Mouse (Mus musculus): ENCODE measurements at regions not wholly inside any gene's neighbourhood (a gene's known extent, or its start where the extent isn't known, plus 50 kb on each side); places are given as distances from the start of the nearest gene placed in this dataset.

DNA sequence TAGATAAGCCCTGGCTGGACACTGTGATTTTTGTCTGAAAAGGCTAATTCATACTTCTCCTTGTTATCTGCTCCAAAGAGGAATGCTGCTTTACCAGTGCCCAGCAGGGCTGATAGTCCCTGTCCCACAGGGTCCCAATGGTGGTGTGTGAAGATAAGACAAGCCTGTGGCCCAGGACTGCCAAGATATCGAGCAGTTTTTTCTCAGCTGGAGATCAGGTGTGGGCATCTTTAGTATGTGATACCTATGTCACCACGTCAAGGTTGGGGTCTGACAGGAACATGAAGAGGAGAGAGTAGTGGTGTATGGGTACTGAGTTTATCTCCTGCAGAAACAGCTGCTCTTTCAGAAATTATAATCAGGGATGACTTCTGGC, 682.0 kb downstream of the Kcnj2 start:
- TF ChIP-seq CTCF (IDR thresholded peaks at IDR 0.05; ENCODE audit: low read depth) (no peak), EP300 (IDR thresholded peaks at IDR 0.05; ENCODE audit: low read depth) (no peak)
- no peak for ATAC-seq (ENCODE audit: insufficient read depth, low read depth)
- H3K4me3 ChIP-seq (ENCODE audit: low read depth, low read length) = no peak overlapping the region
- H3K4me2 ChIP-seq (ENCODE audit: low read depth, low read length) = no peak overlapping the region
- H3K36me3 ChIP-seq (replicated peaks; ENCODE audit: control insufficient read depth, insufficient read depth, low read length) = no peaks in the 10 kb centered on the region
- no peak for DNase-seq (ENCODE audit: low spot score)
- no peaks in the 10 kb centered on the region for H3K27me3 ChIP-seq (ENCODE audit: control insufficient read depth, insufficient read depth, low read length)
- H3K9me3 ChIP-seq (replicated peaks; ENCODE audit: control insufficient read depth, low read length) = no peaks in the 10 kb centered on the region
- 14% methylated on average over 2 of the region's 2 CpGs for WGBS
- no peaks in the 10 kb centered on the region for H3K4me1 ChIP-seq (ENCODE audit: control insufficient read depth, insufficient read depth)
- no peak overlapping the region for H3K27ac ChIP-seq (ENCODE audit: low read depth)
- H3K9ac ChIP-seq (replicated peaks; ENCODE audit: low read depth, low read length) = no peak overlapping the region

DNA sequence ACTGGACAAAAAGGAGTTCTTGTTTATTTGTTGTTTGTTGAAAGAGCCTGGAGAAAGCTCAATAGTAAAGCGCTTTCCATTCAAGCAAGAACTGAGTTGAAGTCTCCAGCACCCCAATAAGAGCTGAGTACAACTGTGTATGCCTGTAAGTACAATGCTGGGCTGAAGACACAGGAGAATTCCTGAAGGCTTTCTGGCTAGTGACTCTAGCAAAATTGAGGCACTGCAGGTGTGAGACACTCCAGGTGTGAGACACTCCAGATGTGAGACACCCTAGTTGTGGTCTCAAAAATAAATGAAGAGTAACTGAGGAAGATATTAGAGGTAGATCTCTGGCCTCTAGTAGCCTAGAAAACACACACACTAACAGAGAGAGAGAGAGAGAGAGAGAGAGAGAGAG, 682.5 kb downstream of the Kcnj2 start:
- H3K4me3 ChIP-seq (ENCODE audit: low read depth, low read length) = no peak overlapping the region
- 97% methylated on average over 1 of the region's 1 CpGs for WGBS

DNA sequence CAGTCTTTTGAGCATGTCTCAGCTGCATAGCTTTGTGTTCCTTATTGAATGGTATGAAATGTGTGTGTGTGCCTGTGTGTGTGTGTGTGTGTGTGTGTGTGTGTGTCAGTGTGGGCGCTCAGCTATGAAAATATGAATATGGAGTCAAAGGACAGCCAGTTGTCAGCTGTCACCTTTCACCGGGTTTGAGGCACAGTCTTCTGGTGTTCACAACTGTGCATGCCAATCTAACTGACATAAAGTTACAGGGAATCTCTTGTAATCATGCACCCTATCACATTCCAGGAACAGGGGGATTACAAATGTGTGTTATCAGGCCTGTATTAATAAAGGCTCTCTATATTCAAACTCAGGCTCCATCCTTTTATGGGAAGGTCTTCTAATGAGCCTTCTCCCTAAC, 688.8 kb downstream of the Kcnj2 start:
- Histone ChIP-seq H3K9ac (replicated peaks; ENCODE audit: low read depth, low read length) (no peak overlapping the region), H3K27ac (ENCODE audit: low read depth) (no peak overlapping the region), H3K36me3 (replicated peaks; ENCODE audit: control insufficient read depth, insufficient read depth, low read length) (no peaks in the 10 kb centered on the region), H3K4me3 (ENCODE audit: low read depth, low read length) (no peak overlapping the region), H3K4me1 (ENCODE audit: control insufficient read depth, insufficient read depth) (no peaks in the 10 kb centered on the region), H3K4me2 (ENCODE audit: low read depth, low read length) (no peak overlapping the region), H3K27me3 (ENCODE audit: control insufficient read depth, insufficient read depth, low read length) (no peaks in the 10 kb centered on the region), H3K9me3 (replicated peaks; ENCODE audit: control insufficient read depth, low read length) (no peaks in the 10 kb centered on the region)
- TF ChIP-seq CTCF (IDR thresholded peaks at IDR 0.05; ENCODE audit: low read depth) = no peak
- TF ChIP-seq EP300 (IDR thresholded peaks at IDR 0.05; ENCODE audit: low read depth) = no peak
- no peak for DNase-seq (ENCODE audit: low spot score)
- ATAC-seq (ENCODE audit: insufficient read depth, low read depth) = no peak
- 67% methylated on average over 2 of the region's 2 CpGs for WGBS

More for the DNA sequence above, 682.5 kb downstream of the Kcnj2 start:
- Histone ChIP-seq H3K27me3 (ENCODE audit: control insufficient read depth, insufficient read depth, low read length) (no peaks in the 10 kb centered on the region), H3K4me2 (ENCODE audit: low read depth, low read length) (no peak overlapping the region), H3K9me3 (replicated peaks; ENCODE audit: control insufficient read depth, low read length) (no peaks in the 10 kb centered on the region), H3K36me3 (replicated peaks; ENCODE audit: control insufficient read depth, insufficient read depth, low read length) (no peaks in the 10 kb centered on the region), H3K4me1 (ENCODE audit: control insufficient read depth, insufficient read depth) (no peaks in the 10 kb centered on the region), H3K9ac (replicated peaks; ENCODE audit: low read depth, low read length) (no peak overlapping the region), H3K27ac (ENCODE audit: low read depth) (no peak overlapping the region)
- DNase-seq (ENCODE audit: low spot score) (no peak), ATAC-seq (ENCODE audit: insufficient read depth, low read depth) (no peak)
- no peak for TF ChIP-seq EP300 (IDR thresholded peaks at IDR 0.05; ENCODE audit: low read depth)
- TF ChIP-seq CTCF (IDR thresholded peaks at IDR 0.05; ENCODE audit: low read depth) = no peak

DNA sequence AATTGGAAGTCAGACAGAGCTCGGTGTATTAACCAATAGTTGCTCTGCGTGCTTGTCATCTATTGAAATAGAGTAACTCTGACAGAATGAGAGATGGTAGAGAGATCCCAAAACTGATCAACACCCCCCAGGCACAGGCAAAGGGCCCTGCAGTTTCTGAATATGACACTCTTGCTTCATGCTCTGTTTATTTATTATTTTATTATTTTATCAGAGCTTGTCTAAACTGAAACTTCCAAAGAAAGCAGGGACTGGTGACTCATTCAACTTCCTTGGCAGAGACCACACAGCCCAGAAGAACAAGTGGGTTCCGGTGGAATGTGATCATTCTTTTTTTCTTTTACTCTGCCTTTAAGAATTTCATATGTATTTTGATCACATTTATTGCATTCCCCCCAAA, 697.1 kb downstream of the Kcnj2 start:
- no peaks in the 10 kb centered on the region for H3K27me3 ChIP-seq (ENCODE audit: control insufficient read depth, insufficient read depth, low read length)
- H3K9me3 ChIP-seq (replicated peaks; ENCODE audit: control insufficient read depth, low read length) = no peaks in the 10 kb centered on the region
- H3K4me3 ChIP-seq (ENCODE audit: low read depth, low read length) = no peak overlapping the region
- no peaks in the 10 kb centered on the region for H3K36me3 ChIP-seq (replicated peaks; ENCODE audit: control insufficient read depth, insufficient read depth, low read length)
- no peak for DNase-seq (ENCODE audit: low spot score)
- ATAC-seq (ENCODE audit: insufficient read depth, low read depth) = no peak
- no peak overlapping the region for H3K4me2 ChIP-seq (ENCODE audit: low read depth, low read length)
- TF ChIP-seq EP300 (IDR thresholded peaks at IDR 0.05; ENCODE audit: low read depth) (no peak), CTCF (IDR thresholded peaks at IDR 0.05; ENCODE audit: low read depth) (no peak)
- no peak overlapping the region for H3K9ac ChIP-seq (replicated peaks; ENCODE audit: low read depth, low read length)
- no peak overlapping the region for H3K27ac ChIP-seq (ENCODE audit: low read depth)
- 73% methylated on average over 3 of the region's 3 CpGs for WGBS
- H3K4me1 ChIP-seq (ENCODE audit: control insufficient read depth, insufficient read depth) = no peaks in the 10 kb centered on the region

DNA sequence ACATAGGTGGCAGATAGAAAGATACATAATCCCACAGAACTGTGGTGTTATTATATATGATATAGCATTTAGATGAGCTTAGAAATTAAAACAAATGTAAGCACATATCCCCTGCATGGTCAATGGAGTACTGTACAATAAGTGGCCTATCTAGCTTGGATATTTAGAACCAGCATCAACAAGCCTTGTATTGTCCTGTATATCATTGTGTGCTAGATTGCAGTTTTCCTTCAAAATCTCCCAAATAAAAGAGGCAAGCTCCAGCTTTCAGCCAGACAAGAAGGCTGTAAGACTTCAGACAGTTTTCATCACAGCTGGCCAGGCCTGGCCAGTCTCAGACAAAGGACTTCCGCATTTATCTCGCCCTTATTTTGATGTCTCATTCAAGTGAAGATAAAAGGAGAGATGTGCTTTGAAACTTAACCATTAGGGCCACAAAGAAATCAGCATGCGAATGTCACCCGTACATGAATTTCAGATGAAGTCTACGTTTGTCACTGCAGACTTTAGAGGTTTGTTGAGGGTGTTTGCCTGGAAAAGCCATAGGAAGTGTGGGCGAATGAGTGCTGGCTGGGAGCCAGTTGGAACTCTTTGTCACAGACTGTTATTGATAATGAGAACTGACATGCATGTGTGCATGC, 700.5 kb downstream of the Kcnj2 start:
- Histone ChIP-seq H3K9me3 (replicated peaks; ENCODE audit: control insufficient read depth, low read length) (no peaks in the 10 kb centered on the region), H3K4me1 (ENCODE audit: control insufficient read depth, insufficient read depth) (no peaks in the 10 kb centered on the region), H3K4me2 (ENCODE audit: low read depth, low read length) (no peak overlapping the region), H3K27ac (ENCODE audit: low read depth) (peak overlapping the region; percentile 6; the same call in 1 of the 2 replicates), H3K4me3 (ENCODE audit: low read depth, low read length) (no peak overlapping the region), H3K36me3 (replicated peaks; ENCODE audit: control insufficient read depth, insufficient read depth, low read length) (no peaks in the 10 kb centered on the region), H3K9ac (replicated peaks; ENCODE audit: low read depth, low read length) (no peak overlapping the region), H3K27me3 (ENCODE audit: control insufficient read depth, insufficient read depth, low read length) (no peaks in the 10 kb centered on the region)
- no peak for DNase-seq (ENCODE audit: low spot score)
- ATAC-seq (ENCODE audit: insufficient read depth, low read depth) = no peak
- TF ChIP-seq CTCF (IDR thresholded peaks at IDR 0.05; ENCODE audit: low read depth) (no peak), EP300 (IDR thresholded peaks at IDR 0.05; ENCODE audit: low read depth) (no peak)
- 18% methylated on average over 6 of the region's 6 CpGs for WGBS

DNA sequence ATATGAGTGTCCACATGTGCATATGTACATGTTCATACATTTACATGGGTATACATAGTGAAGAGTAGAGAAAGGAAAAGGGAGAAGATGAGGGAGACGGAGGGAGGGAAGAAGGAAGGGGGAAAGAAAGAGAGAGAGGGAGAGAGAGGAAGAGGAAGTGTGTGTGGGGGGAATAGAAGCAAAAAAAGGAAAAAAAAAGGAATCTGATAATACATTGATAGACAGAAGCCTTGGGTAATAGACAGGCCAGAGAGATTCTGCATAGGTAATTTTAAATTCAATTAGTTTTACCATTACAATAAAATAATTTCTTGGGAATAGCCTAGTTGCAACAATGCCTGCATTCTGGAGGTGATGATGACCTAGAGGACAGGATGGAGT, 701.0 kb downstream of the Kcnj2 start:
- no peaks in the 10 kb centered on the region for H3K27me3 ChIP-seq (ENCODE audit: control insufficient read depth, insufficient read depth, low read length)
- DNase-seq (ENCODE audit: low spot score) (no peak), ATAC-seq (ENCODE audit: insufficient read depth, low read depth) (no peak)
- TF ChIP-seq CTCF (IDR thresholded peaks at IDR 0.05; ENCODE audit: low read depth) (no peak), EP300 (IDR thresholded peaks at IDR 0.05; ENCODE audit: low read depth) (no peak)
- no peaks in the 10 kb centered on the region for H3K4me1 ChIP-seq (ENCODE audit: control insufficient read depth, insufficient read depth)
- no peaks in the 10 kb centered on the region for H3K9me3 ChIP-seq (replicated peaks; ENCODE audit: control insufficient read depth, low read length)
- no peak overlapping the region for H3K4me2 ChIP-seq (ENCODE audit: low read depth, low read length)
- no peak overlapping the region for H3K27ac ChIP-seq (ENCODE audit: low read depth)
- no peak overlapping the region for H3K4me3 ChIP-seq (ENCODE audit: low read depth, low read length)
- H3K9ac ChIP-seq (replicated peaks; ENCODE audit: low read depth, low read length) = no peak overlapping the region
- H3K36me3 ChIP-seq (replicated peaks; ENCODE audit: control insufficient read depth, insufficient read depth, low read length) = no peaks in the 10 kb centered on the region
- WGBS = 59% methylated on average over 1 of the region's 1 CpGs
